Mouse (Mus musculus) forebrain, embryonic 10.5 days (tissue): ENCODE measurements around the gene Fzd1. TPM values are rescaled to one million over a fixed set of nuclear protein-coding genes. Genes with fewer than 3 reads are reported as not detected.

Experiments used
- DNase-seq: peaks from one replicate; pipeline ENCODE4 v3.0.0-alpha.2; 2017; ENCODE audit warnings: low spot score; ENCODE audit errors: extremely low spot score
- H3K27ac ChIP-seq: fragments of 300-500 bp; sonication (generic); 2 replicates; pipeline ENCODE4 v1.5.1; 2016; ENCODE audit warnings: mild to moderate bottlenecking
- H3K27me3 ChIP-seq: fragments of 300-500 bp; sonication (generic); 2 replicates; pipeline ENCODE4 v1.6.1; 2016; ENCODE audit warnings: mild to moderate bottlenecking; ENCODE audit not compliant: poor library complexity, severe bottlenecking
- H3K36me3 ChIP-seq: fragments of 300-500 bp; sonication (generic); replicated peaks from 2 replicates; pipeline ENCODE4 v1.6.1; 2016; ENCODE audit warnings: mild to moderate bottlenecking, moderate library complexity
- H3K4me1 ChIP-seq: fragments of 300-500 bp; sonication (generic); 2 replicates; pipeline ENCODE4 v1.6.1; 2016
- H3K4me3 ChIP-seq: fragments of 300-500 bp; sonication (generic); 2 replicates; pipeline ENCODE4 v1.5.1; 2016; ENCODE audit warnings: mild to moderate bottlenecking, moderate library complexity
- H3K9me3 ChIP-seq: fragments of 300-500 bp; sonication (generic); 2 replicates; pipeline ENCODE4 v1.6.1; 2016; ENCODE audit warnings: mild to moderate bottlenecking, moderate library complexity
- WGBS: fragments of 180-500 bp; shearing (Covaris S2); methylation state at CpG from one replicate; pipeline ENCODE4 v1.1.7; 2016; 5-methylcytosine and 5-hydroxymethylcytosine counted together
- polyA plus RNA-seq: library from polyadenylated mRNA; unstranded; fragments of >200 nt; fragmentation: Nextera tagmentation; extraction: Ambion mirVana; gene quantifications from 2 replicates; pipeline ENCODE4 v1.2.1, GENCODE M21; 2016

Fzd1 gene
- polyA plus RNA-seq, result 13.5 and 13.9 TPM in 2 replicates

GRCm38 (mm10) chr5:4757902-4758301 is at the start of gene Fzd1:
Gene Fzd1 (minus strand): TSS chr5:4758035.
- H3K36me3 ChIP-seq, result peaks cover 25% of the 10 kb centered on the region
- DNase-seq, result peak; percentile 97
- peak within 1 kb of the TSS; percentile 98 for H3K27ac ChIP-seq
- peaks cover 30% of the 10 kb centered on the region for H3K27me3 ChIP-seq
- H3K4me1 ChIP-seq, result peaks cover 46% of the 10 kb centered on the region
- WGBS, result under 1% methylated on average over 33 of the region's 33 CpGs
- peak within 1 kb of the TSS; percentile 91 for H3K4me3 ChIP-seq
- H3K9me3 ChIP-seq, result no peaks in the 10 kb centered on the region

GRCm38 (mm10) chr5:4805228-4805627 is 47.4 kb upstream of the Fzd1 start:
- H3K36me3 ChIP-seq, result no peaks in the 10 kb centered on the region
- DNase-seq, result no peak
- H3K27ac ChIP-seq, result peak overlapping the region; percentile 5; the same call in 1 of the 2 replicates
- H3K27me3 ChIP-seq, result no peaks in the 10 kb centered on the region
- WGBS, result 61% methylated on average over 4 of the region's 4 CpGs
- H3K4me1 ChIP-seq, result peaks cover 52% of the 10 kb centered on the region
- no peaks in the 10 kb centered on the region for H3K9me3 ChIP-seq
- no peak overlapping the region for H3K4me3 ChIP-seq

- H3K9me3 ChIP-seq, result no peaks in the 10 kb centered on the region
- no peak overlapping the region for H3K27ac ChIP-seq
- H3K4me3 ChIP-seq, result no peak overlapping the region
- no peaks in the 10 kb centered on the region for H3K36me3 ChIP-seq
- H3K4me1 ChIP-seq, result peaks cover 44% of the 10 kb centered on the region
- DNase-seq, result no peak
- no peaks in the 10 kb centered on the region for H3K27me3 ChIP-seq
- 87% methylated on average over 5 of the region's 5 CpGs for WGBS
Observed at GRCm38 (mm10) chr5:4803708-4804107, 45.9 kb upstream of the Fzd1 start.

- H3K4me3 ChIP-seq, result no peak overlapping the region
- H3K36me3 ChIP-seq, result no peaks in the 10 kb centered on the region
- H3K27me3 ChIP-seq, result no peaks in the 10 kb centered on the region
- H3K9me3 ChIP-seq, result no peaks in the 10 kb centered on the region; the same call in 1 of the 2 replicates
- no peak for DNase-seq
- H3K4me1 ChIP-seq, result peaks cover 44% of the 10 kb centered on the region
- no peak overlapping the region for H3K27ac ChIP-seq
Observed at GRCm38 (mm10) chr5:4801971-4802370, 44.1 kb upstream of the Fzd1 start.

- Histone ChIP-seq H3K4me1 (peaks cover 42% of the 10 kb centered on the region), H3K27me3 (no peaks in the 10 kb centered on the region), H3K4me3 (no peak overlapping the region), H3K27ac (no peak overlapping the region), H3K36me3 (no peaks in the 10 kb centered on the region), H3K9me3 (no peaks in the 10 kb centered on the region; the same call in 1 of the 2 replicates)
- DNase-seq, result no peak
- WGBS, result 49% methylated on average over 8 of the region's 8 CpGs
Observed at GRCm38 (mm10) chr5:4801096-4801850, 43.4 kb upstream of the Fzd1 start.

GRCm38 (mm10) chr5:4791219-4791618 is 33.4 kb upstream of the Fzd1 start:
- H3K36me3 ChIP-seq, result no peaks in the 10 kb centered on the region
- H3K4me3 ChIP-seq, result no peak overlapping the region
- H3K27me3 ChIP-seq, result no peaks in the 10 kb centered on the region
- H3K4me1 ChIP-seq, result no peaks in the 10 kb centered on the region
- no peak for DNase-seq
- 81% methylated on average over 3 of the region's 3 CpGs for WGBS
- no peaks in the 10 kb centered on the region for H3K9me3 ChIP-seq
- H3K27ac ChIP-seq, result no peak overlapping the region

- H3K27ac ChIP-seq, result no peak overlapping the region
- 96% methylated on average over 4 of the region's 4 CpGs for WGBS
Observed at GRCm38 (mm10) chr5:4790265-4790664, 32.4 kb upstream of the Fzd1 start.

GRCm38 (mm10) chr5:4788484-4788883 is 30.6 kb upstream of the Fzd1 start:
- no peak overlapping the region for H3K4me3 ChIP-seq
- no peaks in the 10 kb centered on the region for H3K36me3 ChIP-seq
- H3K4me1 ChIP-seq, result no peaks in the 10 kb centered on the region
- H3K27me3 ChIP-seq, result no peaks in the 10 kb centered on the region
- DNase-seq, result no peak
- WGBS, result 90% methylated on average over 3 of the region's 3 CpGs
- H3K9me3 ChIP-seq, result no peaks in the 10 kb centered on the region
- H3K27ac ChIP-seq, result no peak overlapping the region

More at GRCm38 (mm10) chr5:4790265-4790664, 32.4 kb upstream of the Fzd1 start:
- Histone ChIP-seq H3K4me3 (no peak overlapping the region), H3K9me3 (no peaks in the 10 kb centered on the region), H3K36me3 (no peaks in the 10 kb centered on the region), H3K4me1 (no peaks in the 10 kb centered on the region), H3K27me3 (no peaks in the 10 kb centered on the region)
- no peak for DNase-seq

GRCm38 (mm10) chr5:4786816-4787215 is 29.0 kb upstream of the Fzd1 start:
- DNase-seq, result no peak

GRCm38 (mm10) chr5:4778274-4778673 is 20.4 kb upstream of the Fzd1 start:
- no peak for DNase-seq
- no peaks in the 10 kb centered on the region for H3K36me3 ChIP-seq
- H3K4me1 ChIP-seq, result peaks cover 12% of the 10 kb centered on the region
- 94% methylated on average over 3 of the region's 3 CpGs for WGBS
- no peaks in the 10 kb centered on the region for H3K9me3 ChIP-seq
- no peaks in the 10 kb centered on the region for H3K27me3 ChIP-seq
- no peak overlapping the region for H3K4me3 ChIP-seq
- no peak overlapping the region for H3K27ac ChIP-seq

More at GRCm38 (mm10) chr5:4786816-4787215, 29.0 kb upstream of the Fzd1 start:
- 89% methylated on average over 3 of the region's 3 CpGs for WGBS
- H3K9me3 ChIP-seq, result no peaks in the 10 kb centered on the region
- no peak overlapping the region for H3K27ac ChIP-seq
- no peak overlapping the region for H3K4me3 ChIP-seq
- H3K27me3 ChIP-seq, result no peaks in the 10 kb centered on the region
- no peaks in the 10 kb centered on the region for H3K36me3 ChIP-seq
- 0 out of 2 replicates have a peak, but pooled peaks cover 3% of the 10 kb centered on the region for H3K4me1 ChIP-seq

- no peak for DNase-seq
- no peak overlapping the region for H3K27ac ChIP-seq
- WGBS, result 75% methylated on average over 2 of the region's 2 CpGs
- H3K4me3 ChIP-seq, result no peak overlapping the region
- no peaks in the 10 kb centered on the region for H3K27me3 ChIP-seq
- no peaks in the 10 kb centered on the region for H3K9me3 ChIP-seq
- peaks cover 17% of the 10 kb centered on the region for H3K4me1 ChIP-seq
- no peaks in the 10 kb centered on the region for H3K36me3 ChIP-seq
Observed at GRCm38 (mm10) chr5:4776495-4776894, 18.7 kb upstream of the Fzd1 start.

- WGBS, result 34% methylated on average over 9 of the region's 9 CpGs
- Histone ChIP-seq H3K9me3 (no peaks in the 10 kb centered on the region), H3K36me3 (no peaks in the 10 kb centered on the region), H3K4me1 (peaks cover 17% of the 10 kb centered on the region), H3K27ac (peak overlapping the region; percentile 64), H3K4me3 (no peak overlapping the region), H3K27me3 (no peaks in the 10 kb centered on the region)
- no peak for DNase-seq
Observed at GRCm38 (mm10) chr5:4773090-4773772, 15.4 kb upstream of the Fzd1 start.

- no peak overlapping the region for H3K27ac ChIP-seq
- WGBS, result 71% methylated on average over 1 of the region's 1 CpGs
Observed at GRCm38 (mm10) chr5:4770609-4771008, 12.8 kb upstream of the Fzd1 start.

More at GRCm38 (mm10) chr5:4770609-4771008, 12.8 kb upstream of the Fzd1 start:
- Histone ChIP-seq H3K9me3 (no peaks in the 10 kb centered on the region), H3K27me3 (no peaks in the 10 kb centered on the region), H3K4me1 (peaks cover 17% of the 10 kb centered on the region), H3K36me3 (no peaks in the 10 kb centered on the region), H3K4me3 (no peak overlapping the region)
- DNase-seq, result no peak
